Mouse (Mus musculus): ENCODE results near the gene Pnpla1. TPM values are rescaled to one million over a fixed set of nuclear protein-coding genes. Genes with fewer than 3 reads are reported as not detected.

Gene Pnpla1
- polyA plus RNA-seq, 1 experiment from 2014 or later = 0.53 TPM

- H3K27me3 ChIP-seq = peaks cover 5% of the 10 kb centered on the region; the same call in 1 of the 2 replicates
- WGBS = 79% methylated on average over 4 of the region's 4 CpGs
- H3K4me3 ChIP-seq = no peak overlapping the region
- no peak overlapping the region for H3K4me2 ChIP-seq (replicated peaks)
- no peak for ATAC-seq (ENCODE audit: low FRiP score, low read depth)
- no peak overlapping the region for H3K9ac ChIP-seq
- no peaks in the 10 kb centered on the region for H3K9me3 ChIP-seq
- peaks cover 20% of the 10 kb centered on the region for H3K4me1 ChIP-seq
- no peaks in the 10 kb centered on the region for H3K36me3 ChIP-seq
- H3K27ac ChIP-seq = no peak overlapping the region
Measured at GRCm38 (mm10) chr17:28874216-28874615, 16.0 kb downstream of the Pnpla1 start.

GRCm38 (mm10) chr17:28874825-28875224 is 16.6 kb downstream of the Pnpla1 start:
- no peaks in the 10 kb centered on the region for H3K9me3 ChIP-seq
- no peak overlapping the region for H3K4me3 ChIP-seq
- WGBS = 75% methylated on average over 7 of the region's 7 CpGs
- H3K27ac ChIP-seq = no peak overlapping the region
- H3K27me3 ChIP-seq = peaks cover 5% of the 10 kb centered on the region; the same call in 1 of the 2 replicates
- H3K4me2 ChIP-seq (replicated peaks) = no peak overlapping the region
- peaks cover 16% of the 10 kb centered on the region for H3K4me1 ChIP-seq
- no peaks in the 10 kb centered on the region for H3K36me3 ChIP-seq
- no peak for ATAC-seq (ENCODE audit: low FRiP score, low read depth)
- H3K9ac ChIP-seq = no peak overlapping the region

- H3K27me3 ChIP-seq = peaks cover 8% of the 10 kb centered on the region
- no peaks in the 10 kb centered on the region for H3K36me3 ChIP-seq
- no peaks in the 10 kb centered on the region for H3K9me3 ChIP-seq
- no peak for ATAC-seq (ENCODE audit: low FRiP score, low read depth)
- H3K4me3 ChIP-seq = no peak overlapping the region
- WGBS = 38% methylated on average over 8 of the region's 8 CpGs
- no peak overlapping the region for H3K9ac ChIP-seq
- peaks cover 19% of the 10 kb centered on the region for H3K4me1 ChIP-seq
- no peak overlapping the region for H3K4me2 ChIP-seq (replicated peaks)
- no peak overlapping the region for H3K27ac ChIP-seq
Measured at GRCm38 (mm10) chr17:28875316-28875715, 17.1 kb downstream of the Pnpla1 start.

- Histone ChIP-seq H3K36me3 (no peaks in the 10 kb centered on the region), H3K4me2 (replicated peaks) (peak overlapping the region; percentile 46)
- ATAC-seq (ENCODE audit: low FRiP score, low read depth) = no peak
Measured at GRCm38 (mm10) chr17:28876331-28876730, 18.1 kb downstream of the Pnpla1 start.

GRCm38 (mm10) chr17:28876821-28877220 is 18.6 kb downstream of the Pnpla1 start:
- H3K4me2 ChIP-seq (replicated peaks) = peak overlapping the region; percentile 46
- no peaks in the 10 kb centered on the region for H3K36me3 ChIP-seq
- no peak; the same call in 1 of the 2 replicates for ATAC-seq (ENCODE audit: low FRiP score, low read depth)
- H3K9ac ChIP-seq = peak overlapping the region; percentile 20; the same call in 1 of the 2 replicates
- H3K4me1 ChIP-seq = peaks cover 20% of the 10 kb centered on the region
- H3K27me3 ChIP-seq = peaks cover 17% of the 10 kb centered on the region
- WGBS = 15% methylated on average over 19 of the region's 19 CpGs
- H3K4me3 ChIP-seq = 0 out of 2 replicates have a peak overlapping the region, but pooled peaks have one; percentile 14
- H3K27ac ChIP-seq = no peak overlapping the region
- no peaks in the 10 kb centered on the region for H3K9me3 ChIP-seq

More at GRCm38 (mm10) chr17:28876331-28876730, 18.1 kb downstream of the Pnpla1 start:
- peaks cover 20% of the 10 kb centered on the region for H3K4me1 ChIP-seq
- WGBS = 60% methylated on average over 5 of the region's 5 CpGs
- H3K27ac ChIP-seq = no peak overlapping the region
- H3K9me3 ChIP-seq = no peaks in the 10 kb centered on the region
- H3K27me3 ChIP-seq = peaks cover 17% of the 10 kb centered on the region
- no peak overlapping the region for H3K4me3 ChIP-seq
- H3K9ac ChIP-seq = peak overlapping the region; percentile 20; the same call in 1 of the 2 replicates

- H3K4me2 ChIP-seq (replicated peaks) = peak overlapping the region; percentile 48
- H3K27ac ChIP-seq = no peak overlapping the region
- no peaks in the 10 kb centered on the region for H3K36me3 ChIP-seq
- peaks cover 21% of the 10 kb centered on the region for H3K27me3 ChIP-seq
- no peak overlapping the region for H3K4me3 ChIP-seq
- no peaks in the 10 kb centered on the region for H3K9me3 ChIP-seq
- WGBS = 7% methylated on average over 18 of the region's 18 CpGs
- no peak overlapping the region for H3K9ac ChIP-seq
- H3K4me1 ChIP-seq = peaks cover 22% of the 10 kb centered on the region
- ATAC-seq (ENCODE audit: low FRiP score, low read depth) = no peak
Measured at GRCm38 (mm10) chr17:28879931-28880391, 21.8 kb downstream of the Pnpla1 start.

GRCm38 (mm10) chr17:28882316-28882715 is 24.1 kb downstream of the Pnpla1 start:
- Histone ChIP-seq H3K9me3 (no peaks in the 10 kb centered on the region), H3K27me3 (peaks cover 16% of the 10 kb centered on the region), H3K36me3 (no peaks in the 10 kb centered on the region), H3K4me3 (no peak overlapping the region), H3K4me1 (peaks cover 10% of the 10 kb centered on the region), H3K4me2 (replicated peaks) (peak overlapping the region; percentile 36), H3K9ac (no peak overlapping the region), H3K27ac (no peak overlapping the region)
- WGBS = 4% methylated on average over 12 of the region's 12 CpGs
- ATAC-seq (ENCODE audit: low FRiP score, low read depth) = no peak

- H3K4me2 ChIP-seq (replicated peaks) = peak overlapping the region; percentile 36; the same call in 1 of the 2 replicates
- H3K4me3 ChIP-seq = no peak overlapping the region
- no peaks in the 10 kb centered on the region for H3K36me3 ChIP-seq
- no peak overlapping the region for H3K27ac ChIP-seq
- no peak for ATAC-seq (ENCODE audit: low FRiP score, low read depth)
- peaks cover under 1% of the 10 kb centered on the region; the same call in 1 of the 2 replicates for H3K9me3 ChIP-seq
- H3K4me1 ChIP-seq = peaks cover 10% of the 10 kb centered on the region
- WGBS = 50% methylated on average over 8 of the region's 8 CpGs
- H3K9ac ChIP-seq = no peak overlapping the region
- peaks cover 16% of the 10 kb centered on the region for H3K27me3 ChIP-seq
Measured at GRCm38 (mm10) chr17:28882810-28883209, 24.6 kb downstream of the Pnpla1 start.

GRCm38 (mm10) chr17:28883941-28884516 is 25.8 kb downstream of the Pnpla1 start:
- H3K4me3 ChIP-seq = no peak overlapping the region
- H3K9ac ChIP-seq = no peak overlapping the region
- peaks cover 10% of the 10 kb centered on the region for H3K4me1 ChIP-seq
- H3K9me3 ChIP-seq = peaks cover 7% of the 10 kb centered on the region; the same call in 1 of the 2 replicates
- no peaks in the 10 kb centered on the region for H3K36me3 ChIP-seq
- peaks cover 16% of the 10 kb centered on the region for H3K27me3 ChIP-seq
- no peak overlapping the region for H3K27ac ChIP-seq
- 68% methylated on average over 10 of the region's 10 CpGs for WGBS
- ATAC-seq (ENCODE audit: low FRiP score, low read depth) = no peak
- H3K4me2 ChIP-seq (replicated peaks) = no peak overlapping the region

GRCm38 (mm10) chr17:28885231-28885630 is 27.0 kb downstream of the Pnpla1 start:
- Histone ChIP-seq H3K27me3 (peaks cover 15% of the 10 kb centered on the region), H3K4me1 (peaks cover 5% of the 10 kb centered on the region), H3K4me2 (replicated peaks) (no peak overlapping the region), H3K9ac (no peak overlapping the region), H3K27ac (no peak overlapping the region), H3K9me3 (peaks cover 11% of the 10 kb centered on the region; the same call in 1 of the 2 replicates), H3K4me3 (no peak overlapping the region), H3K36me3 (no peaks in the 10 kb centered on the region)
- no peak for ATAC-seq (ENCODE audit: low FRiP score, low read depth)
- 87% methylated on average over 8 of the region's 8 CpGs for WGBS

- 83% methylated on average over 8 of the region's 8 CpGs for WGBS
- Histone ChIP-seq H3K4me3 (no peak overlapping the region), H3K9ac (no peak overlapping the region), H3K27me3 (peaks cover 4% of the 10 kb centered on the region), H3K36me3 (no peaks in the 10 kb centered on the region), H3K27ac (no peak overlapping the region), H3K4me1 (peaks cover 3% of the 10 kb centered on the region; the same call in 1 of the 2 replicates), H3K4me2 (replicated peaks) (no peak overlapping the region), H3K9me3 (peaks cover 13% of the 10 kb centered on the region; the same call in 1 of the 2 replicates)
- no peak for ATAC-seq (ENCODE audit: low FRiP score, low read depth)
Measured at GRCm38 (mm10) chr17:28886266-28886665, 28.1 kb downstream of the Pnpla1 start.

- Histone ChIP-seq H3K9me3 (0 out of 2 replicates have a peak, but pooled peaks cover 5% of the 10 kb centered on the region), H3K4me2 (replicated peaks) (no peak overlapping the region), H3K4me1 (peaks cover 2% of the 10 kb centered on the region; the same call in 1 of the 2 replicates), H3K4me3 (no peak overlapping the region), H3K27ac (no peak overlapping the region), H3K9ac (no peak overlapping the region), H3K27me3 (no peaks in the 10 kb centered on the region), H3K36me3 (no peaks in the 10 kb centered on the region)
- WGBS = 83% methylated on average over 11 of the region's 11 CpGs
- no peak for ATAC-seq (ENCODE audit: low FRiP score, low read depth)
Measured at GRCm38 (mm10) chr17:28894050-28894767, 36.0 kb downstream of the Pnpla1 start.
